Mouse (Mus musculus): ENCODE results near the gene Actl11. TPM values are rescaled to one million over a fixed set of nuclear protein-coding genes. Genes with fewer than 3 reads are reported as not detected.

Actl11 gene
- total RNA-seq (2021), result not detected
- long read RNA-seq, experiment 1, result 0 reads
- long read RNA-seq, experiment 2, result 0 reads

GRCm38 (mm10) chr9:107928169-107928568 lies at the start of gene Actl11:
TSS of gene Actl11 (plus strand) at chr9:107928469.
- no peak for DNase-seq
- intact Hi-C loops (cut with DNase I; ENCODE audit: low total_unique reads), result no loop called here

GRCm38 (mm10) chr9:107880411-107880810 lies 47.9 kb upstream of the Actl11 start:
- intact Hi-C loops (cut with DNase I; ENCODE audit: low total_unique reads), result no loop called here
- DNase-seq, result no peak

- intact Hi-C loops (cut with DNase I; ENCODE audit: low total_unique reads), result no loop called here
- DNase-seq, result peak; percentile 83
Observed at GRCm38 (mm10) chr9:107887804-107888266, 40.4 kb upstream of the Actl11 start, which contains the start of gene Mon1a. TSS of gene Mon1a (plus strand) at chr9:107888151.

GRCm38 (mm10) chr9:107888267-107888850 lies 39.9 kb upstream of the Actl11 start:
- intact Hi-C loops (cut with DNase I; ENCODE audit: low total_unique reads), result no loop called here
- peak; percentile 38 for DNase-seq

GRCm38 (mm10) chr9:107890260-107890659 lies 38.0 kb upstream of the Actl11 start:
- DNase-seq, result no peak
- intact Hi-C loops (cut with DNase I; ENCODE audit: low total_unique reads), result no loop called here

GRCm38 (mm10) chr9:107891023-107891422 lies 37.2 kb upstream of the Actl11 start:
- intact Hi-C loops (cut with DNase I; ENCODE audit: low total_unique reads), result no loop called here
- DNase-seq, result no peak

- intact Hi-C loops (cut with DNase I; ENCODE audit: low total_unique reads), result no loop called here
Observed at GRCm38 (mm10) chr9:107898563-107898962, 29.7 kb upstream of the Actl11 start.

GRCm38 (mm10) chr9:107899855-107900254 lies 28.4 kb upstream of the Actl11 start:
- intact Hi-C loops (cut with DNase I; ENCODE audit: low total_unique reads), result loop anchor here (5.0 kb wide), 2 partner anchors 52 to 167 kb away; partner anchors contain the start of gene Traip
- DNase-seq, result no peak

More at GRCm38 (mm10) chr9:107898563-107898962, 29.7 kb upstream of the Actl11 start:
- DNase-seq, result no peak

- intact Hi-C loops (cut with DNase I; ENCODE audit: low total_unique reads), result loop anchor here (5.0 kb wide), 2 partner anchors 51 to 166 kb away; partner anchors contain the start of gene Traip
- DNase-seq, result peak; percentile 46
Observed at GRCm38 (mm10) chr9:107900840-107901626, 27.2 kb upstream of the Actl11 start.

GRCm38 (mm10) chr9:107901627-107901914 lies 26.7 kb upstream of the Actl11 start:
- intact Hi-C loops (cut with DNase I; ENCODE audit: low total_unique reads), result loop anchor here (5.0 kb wide), 2 partner anchors 51 to 166 kb away; partner anchors contain the start of gene Traip
- DNase-seq, result no peak

GRCm38 (mm10) chr9:107904726-107905125 lies 23.5 kb upstream of the Actl11 start:
- intact Hi-C loops (cut with DNase I; ENCODE audit: low total_unique reads), result loop anchor here (5.0 kb wide), 2 partner anchors 48 to 163 kb away; partner anchors contain the start of gene Traip
- DNase-seq, result peak; percentile 85

GRCm38 (mm10) chr9:107906252-107906966 lies 21.9 kb upstream of the Actl11 start, which contains the start of gene Mst1r:
TSS of gene Mst1r (plus strand) at chr9:107906873.
- intact Hi-C loops (cut with DNase I; ENCODE audit: low total_unique reads), result no loop called here
- peak; percentile 84 for DNase-seq

- no peak for DNase-seq
- intact Hi-C loops (cut with DNase I; ENCODE audit: low total_unique reads), result no loop called here
Observed at GRCm38 (mm10) chr9:107906967-107907800, 21.1 kb upstream of the Actl11 start.

GRCm38 (mm10) chr9:107907801-107908120 lies 20.5 kb upstream of the Actl11 start:
- intact Hi-C loops (cut with DNase I; ENCODE audit: low total_unique reads), result no loop called here
- DNase-seq, result no peak

- peak; percentile 28 for DNase-seq
Observed at GRCm38 (mm10) chr9:107908410-107909158, 19.7 kb upstream of the Actl11 start.

GRCm38 (mm10) chr9:107910025-107910769 lies 18.1 kb upstream of the Actl11 start:
- intact Hi-C loops (cut with DNase I; ENCODE audit: low total_unique reads), result no loop called here
- no peak for DNase-seq

More at GRCm38 (mm10) chr9:107908410-107909158, 19.7 kb upstream of the Actl11 start:
- intact Hi-C loops (cut with DNase I; ENCODE audit: low total_unique reads), result no loop called here

- DNase-seq, result no peak
- intact Hi-C loops (cut with DNase I; ENCODE audit: low total_unique reads), result loop anchor here (5.0 kb wide), 1 partner anchor 37 kb away; the partner anchor contains the start of gene Traip
Observed at GRCm38 (mm10) chr9:107914764-107915420, 13.4 kb upstream of the Actl11 start.
